Mouse (Mus musculus) NIH3T3 (cell line): ENCODE data around the gene Sla2.

Experiments
- DNase-seq: peaks from one replicate; pipeline ENCODE4 v3.0.0-alpha.2; 2012; ENCODE audit warnings: low read depth

The Sla2 gene

DNA sequence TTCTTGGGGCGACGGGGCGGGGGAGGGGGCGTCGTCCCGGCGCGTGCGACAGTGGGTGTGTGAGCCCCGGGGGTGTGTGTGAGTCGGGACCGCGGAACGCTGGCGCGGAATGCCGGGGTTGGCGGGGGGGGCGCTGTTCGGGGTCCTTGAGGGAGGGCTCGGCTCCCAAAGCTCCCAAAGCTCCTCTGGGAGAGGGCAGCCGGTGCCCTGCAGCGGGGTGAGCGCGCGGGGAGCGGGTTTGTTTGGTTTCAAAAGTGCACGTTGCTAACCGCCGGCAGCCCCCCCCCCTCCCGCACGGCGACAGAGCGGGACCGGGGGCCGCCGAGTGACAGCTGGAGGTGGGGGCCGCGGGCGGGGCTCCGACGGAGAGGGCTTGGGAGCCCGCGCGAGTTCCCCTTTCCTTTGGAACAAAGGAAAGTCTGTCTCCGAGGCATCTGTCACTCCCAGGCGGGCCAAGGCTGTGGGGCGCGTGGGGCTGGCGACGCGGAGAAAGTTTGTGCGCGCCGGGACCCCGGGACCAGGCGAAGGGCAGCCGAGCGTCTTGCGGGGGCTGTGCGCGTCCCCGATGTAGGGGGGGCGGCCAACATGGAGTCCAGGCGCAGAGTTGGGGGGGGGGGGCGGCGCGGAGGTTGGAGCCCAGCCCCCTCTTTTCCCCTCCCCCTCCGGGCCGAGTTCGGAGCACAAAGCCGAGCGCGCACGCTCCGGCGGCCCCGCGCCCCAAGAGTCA, 46.5 kb downstream of the Sla2 start:
- peak; percentile 46 for DNase-seq

DNA sequence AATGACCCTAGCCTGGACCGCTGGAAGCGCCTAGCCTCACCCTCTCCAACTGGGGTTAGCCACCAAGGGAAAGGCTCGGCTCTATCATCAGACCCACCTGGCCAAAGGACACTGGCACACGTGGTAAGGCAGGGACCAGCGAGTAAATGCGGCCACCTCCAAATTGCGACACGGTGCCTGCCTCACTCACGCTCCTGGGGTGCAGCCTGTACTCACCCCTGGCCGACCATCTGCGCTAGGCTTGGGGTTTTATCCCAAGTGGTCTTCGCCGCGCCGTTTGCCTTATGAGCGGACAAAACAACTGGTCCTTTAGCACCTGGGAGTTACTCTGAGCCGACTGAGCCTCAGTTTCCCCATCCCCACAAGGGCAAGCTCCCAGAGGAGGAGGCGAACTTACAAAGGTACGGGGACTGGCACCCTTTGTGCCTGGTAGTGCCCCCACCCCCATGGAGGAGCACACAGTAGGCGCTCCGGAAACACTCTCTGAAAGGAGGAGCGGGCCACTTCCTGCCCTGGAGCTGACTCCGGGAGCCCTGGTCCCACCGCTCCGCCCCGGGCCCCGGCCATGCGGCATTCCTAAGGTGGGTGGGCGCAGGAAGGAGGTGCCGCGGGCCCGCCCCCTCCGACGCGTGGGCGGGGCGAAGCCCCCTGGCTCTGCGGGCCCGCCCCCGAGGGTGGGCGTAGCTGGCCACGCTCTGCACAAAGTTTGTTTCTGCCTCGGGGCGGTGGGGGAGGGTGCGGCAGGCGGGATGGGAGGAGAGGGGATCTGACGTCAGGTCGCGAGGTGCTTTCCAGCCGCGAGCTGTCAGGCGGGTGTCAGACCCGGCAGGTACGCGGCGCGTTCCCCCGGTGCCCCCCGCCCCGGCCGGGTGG, 47.4 kb downstream of the Sla2 start, which contains the start of gene Tgif2:
TSS of gene Tgif2 (plus strand) at position 689 of the 873 bp plus-strand sequence.
- peak; percentile 83 for DNase-seq

DNA sequence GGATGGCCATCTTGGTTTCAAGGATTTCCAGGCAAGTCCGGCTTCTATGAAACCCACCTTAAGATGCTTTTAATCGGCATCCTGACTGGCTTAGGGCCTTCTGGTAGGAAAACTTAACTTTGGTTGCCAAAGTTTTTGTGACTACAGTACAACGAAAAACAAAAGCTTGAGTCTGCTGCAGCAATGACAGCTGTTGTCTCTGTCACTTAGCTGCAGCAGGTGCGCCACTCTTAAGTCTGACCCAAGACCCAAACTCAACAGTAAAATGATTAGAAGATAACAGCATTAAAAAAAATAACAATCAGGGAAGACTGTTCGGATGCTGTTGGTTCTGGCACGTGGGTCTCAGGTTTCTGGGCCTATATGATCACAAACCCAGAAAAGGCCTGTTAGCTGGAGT, 48.2 kb downstream of the Sla2 start:
- DNase-seq = no peak

DNA sequence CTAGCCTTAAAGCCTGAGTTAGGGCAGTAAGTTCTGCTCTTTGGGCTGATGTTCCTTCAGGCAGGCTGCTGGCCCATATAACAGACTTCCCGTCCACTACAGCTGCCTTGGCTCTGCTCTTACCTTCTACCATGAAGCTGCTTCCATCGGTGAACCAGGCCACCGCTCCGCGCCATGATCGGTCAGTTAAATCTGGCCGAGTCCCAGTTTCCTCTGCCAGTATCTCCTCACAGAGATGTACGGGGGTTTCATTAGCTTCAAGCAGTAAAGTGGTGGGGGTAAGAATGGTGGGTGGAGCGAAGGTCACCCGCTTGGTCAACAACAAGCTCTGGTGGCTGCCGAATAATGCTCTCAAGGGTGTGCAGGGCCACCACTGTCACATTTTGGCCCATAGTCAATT, 52.7 kb downstream of the Sla2 start:
- no peak for DNase-seq

DNA sequence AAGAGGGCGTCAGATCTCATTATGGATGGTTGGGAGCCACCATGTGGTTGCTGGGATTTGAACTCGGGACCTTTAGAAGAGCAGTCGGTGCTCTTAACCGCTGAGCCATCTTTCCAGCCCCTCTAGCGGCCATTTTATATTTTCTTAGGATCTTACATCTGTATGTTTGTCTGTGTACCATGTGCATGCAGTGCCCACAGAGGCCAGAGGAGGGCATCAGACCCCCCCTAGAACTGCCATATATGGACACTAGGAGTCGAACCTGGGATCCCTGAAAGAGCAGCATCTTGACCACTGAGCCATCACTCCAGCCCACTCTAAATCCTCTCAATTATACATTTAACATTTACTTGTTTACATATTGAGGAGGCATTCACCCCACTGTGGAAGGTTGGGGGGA, 61.9 kb downstream of the Sla2 start:
- peak; percentile 20 for DNase-seq
